Mouse (Mus musculus): Measurements from ENCODE around the gene Ostc.
A peak's percentile ranks its signal among the peaks of the same experiment; 100 is the strongest.

Gene Ostc

DNA sequence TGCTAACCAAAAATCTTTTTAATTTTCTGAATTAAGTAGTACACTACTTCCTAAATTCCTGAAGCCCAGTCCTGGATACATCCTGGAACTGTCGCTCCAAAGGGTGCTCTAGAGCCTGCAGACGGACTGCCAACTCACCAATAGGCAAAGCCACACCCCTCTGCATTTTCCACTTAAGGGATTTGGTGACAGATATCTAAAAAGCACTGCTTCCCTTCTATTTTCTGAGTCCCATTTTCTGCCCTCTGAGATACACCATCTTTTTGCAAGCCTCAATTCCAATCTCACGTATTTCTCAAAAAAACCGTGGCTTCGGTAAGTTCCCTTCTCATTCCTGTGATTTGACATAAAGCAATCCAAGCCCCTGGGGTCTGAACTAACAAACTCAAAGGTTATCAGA is 715 bp downstream of the Ostc start:
- peak in 1 of 2 experiments; percentile 12 for DNase-seq

DNA sequence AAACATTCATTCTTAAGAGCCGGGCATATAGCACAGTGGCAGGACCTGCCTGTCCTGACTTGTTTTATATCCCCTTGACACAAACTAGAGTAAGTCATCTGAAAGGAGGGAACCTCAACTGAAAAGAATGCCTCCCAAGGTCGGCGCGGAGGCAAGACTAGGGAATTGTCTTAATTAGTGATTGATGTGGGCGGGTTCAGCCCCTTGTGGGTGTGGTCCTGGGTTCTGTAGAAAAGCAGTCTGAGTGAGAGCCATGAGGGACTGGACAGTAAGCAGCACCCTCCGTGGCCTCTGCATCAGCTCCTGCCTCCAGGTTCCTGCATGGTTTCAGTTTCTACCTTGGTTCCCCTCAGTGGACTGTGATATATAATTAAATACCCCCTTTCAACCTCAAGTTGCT is 7.0 kb downstream of the Ostc start:
- no peak for DNase-seq

DNA sequence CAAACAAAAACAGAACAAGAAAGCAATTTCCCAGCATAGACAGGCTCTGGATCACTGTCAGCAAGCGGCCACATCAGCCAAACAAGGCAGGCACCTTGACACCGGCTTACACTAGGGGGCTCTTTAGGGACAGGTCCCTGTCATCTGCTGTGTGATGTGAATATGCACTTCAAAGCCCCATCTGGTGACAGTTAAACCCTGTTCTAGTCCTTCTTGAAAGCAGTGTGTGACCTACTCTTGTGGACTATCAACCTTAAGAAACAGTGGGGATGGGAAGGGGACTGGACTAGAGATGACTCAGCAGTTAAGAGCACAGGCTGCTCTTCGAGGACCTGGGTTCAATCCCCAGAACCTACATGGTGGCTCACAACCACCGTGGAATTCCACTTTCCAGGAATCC is 11.6 kb downstream of the Ostc start:
- no peak for DNase-seq

DNA sequence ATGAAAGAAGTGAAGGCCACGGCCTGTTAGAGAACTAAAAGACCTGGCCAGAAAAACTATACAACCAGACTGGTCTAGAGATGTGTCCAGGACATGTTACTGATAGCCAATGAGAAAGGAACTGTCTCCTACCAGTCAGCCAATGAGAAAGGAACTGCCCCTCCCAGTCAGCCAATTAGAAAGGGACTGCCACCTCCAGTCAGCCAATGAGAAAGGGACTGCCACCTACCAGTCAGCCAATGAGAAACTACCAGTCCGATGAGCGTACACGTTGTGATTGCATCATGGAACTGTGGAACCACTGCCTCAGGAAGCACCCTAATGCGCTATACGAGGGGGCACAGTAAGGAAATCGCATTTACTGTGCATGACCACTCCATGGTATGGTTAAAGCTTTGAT is 14.5 kb downstream of the Ostc start:
- DNase-seq: no peak

DNA sequence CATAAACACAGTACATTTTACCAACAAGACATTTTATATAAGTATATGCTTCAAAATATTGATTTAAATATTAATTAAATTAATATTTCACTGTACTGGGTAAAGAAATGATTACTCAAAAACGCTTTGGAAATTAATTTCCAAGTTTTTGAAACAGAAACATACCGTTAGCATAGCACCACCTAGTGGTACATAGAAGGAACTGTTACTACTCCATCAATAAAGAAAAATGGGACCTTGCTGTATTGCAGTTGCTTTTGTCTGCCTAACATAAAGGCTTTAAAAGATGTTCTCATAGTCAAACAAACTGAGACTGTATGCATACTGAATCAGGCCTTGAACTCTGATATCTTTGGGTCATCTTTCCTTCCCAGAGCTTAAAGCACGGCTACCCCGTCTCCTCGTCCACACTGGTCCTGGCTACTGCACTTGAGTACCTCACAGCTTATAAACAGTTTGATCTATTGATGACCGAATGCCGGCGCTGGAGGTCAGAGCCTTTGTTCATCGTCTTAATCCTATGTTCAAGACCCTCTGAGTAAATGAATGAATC is 15.1 kb downstream of the Ostc start:
- DNase-seq: no peak

DNA sequence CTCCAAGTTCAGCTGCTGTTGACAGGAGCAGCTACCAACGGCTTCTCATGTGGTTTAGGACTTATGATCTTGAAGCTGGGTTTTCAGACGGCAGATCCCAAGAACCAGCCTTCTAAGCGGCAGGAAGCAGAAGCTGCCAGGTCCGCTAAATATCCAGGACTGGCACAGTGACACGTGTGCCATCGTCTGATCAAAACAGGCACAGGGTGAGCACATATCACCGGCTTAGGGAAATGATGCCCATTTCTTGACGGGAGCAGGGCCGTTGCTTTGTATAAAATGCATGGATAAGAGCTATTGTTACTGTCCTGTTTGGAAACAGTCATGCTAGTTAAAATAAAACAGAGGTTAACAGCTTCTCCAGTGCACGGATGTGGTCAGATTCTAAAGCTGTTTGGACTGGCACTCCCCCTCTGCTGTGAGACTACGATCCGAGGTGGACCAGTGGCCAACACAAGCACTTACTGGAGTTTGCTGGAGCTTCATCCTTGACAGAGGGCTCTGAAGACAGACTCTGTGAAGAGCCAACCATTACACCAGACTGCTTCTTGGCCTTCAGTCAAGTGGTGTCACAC is 17.6 kb downstream of the Ostc start:
- no peak for DNase-seq

DNA sequence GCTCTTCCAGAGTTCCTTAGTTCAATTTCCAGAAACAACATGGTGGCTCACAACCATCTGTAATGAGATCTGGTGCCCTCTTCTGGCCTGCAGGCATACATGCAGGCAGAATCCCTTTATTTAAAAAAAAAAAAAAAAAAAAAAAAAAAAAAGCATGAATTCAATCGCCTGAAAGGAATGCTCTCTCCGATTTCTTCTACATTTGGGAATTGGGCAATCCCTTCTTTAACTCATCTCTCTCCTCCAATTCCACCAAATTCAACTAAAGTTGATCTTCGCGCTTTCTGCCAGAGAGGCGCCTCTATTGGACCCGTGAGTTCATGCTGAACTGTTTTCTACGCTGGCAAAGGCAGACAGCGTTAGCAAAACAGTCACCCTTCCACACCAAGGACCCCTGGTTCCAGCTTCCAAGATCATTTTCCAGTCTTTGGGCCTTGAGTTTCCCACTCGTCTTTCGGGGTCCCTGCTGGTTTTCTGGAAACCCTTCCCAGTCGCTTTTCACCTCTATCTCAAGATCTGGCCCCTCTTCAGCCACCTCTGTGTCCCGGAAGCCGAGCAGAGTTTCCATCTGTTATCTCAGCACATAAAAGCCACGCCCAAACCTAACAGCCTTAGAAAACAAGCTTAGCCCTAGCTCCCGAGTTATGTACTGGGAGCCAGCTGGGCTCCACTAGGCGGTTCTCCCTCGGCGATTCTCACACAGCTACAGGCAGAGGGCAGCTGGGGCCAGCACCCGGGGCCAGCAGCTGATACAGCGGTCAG is 18.2 kb downstream of the Ostc start:
- peak; percentile 27 to 42 for DNase-seq

DNA sequence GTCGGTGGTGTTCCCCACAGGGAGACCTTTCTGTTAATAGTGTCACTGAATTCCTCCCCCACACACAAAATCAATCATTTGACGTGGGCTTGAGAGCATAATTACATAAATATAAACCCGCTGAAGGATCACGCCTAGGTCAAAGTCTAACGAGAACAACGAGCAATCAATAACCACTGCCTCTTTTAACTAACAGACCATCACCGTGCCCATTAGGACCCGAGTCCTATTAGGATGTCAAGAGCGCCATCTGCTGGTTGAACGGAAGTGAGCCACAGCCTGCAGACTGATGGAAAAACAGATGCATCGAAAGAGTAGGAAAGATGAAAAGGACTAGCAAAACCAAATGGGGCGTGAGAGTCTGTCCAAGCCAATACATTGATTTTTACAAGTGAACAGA is 19.6 kb downstream of the Ostc start:
- peak; percentile 25 to 49 for DNase-seq

DNA sequence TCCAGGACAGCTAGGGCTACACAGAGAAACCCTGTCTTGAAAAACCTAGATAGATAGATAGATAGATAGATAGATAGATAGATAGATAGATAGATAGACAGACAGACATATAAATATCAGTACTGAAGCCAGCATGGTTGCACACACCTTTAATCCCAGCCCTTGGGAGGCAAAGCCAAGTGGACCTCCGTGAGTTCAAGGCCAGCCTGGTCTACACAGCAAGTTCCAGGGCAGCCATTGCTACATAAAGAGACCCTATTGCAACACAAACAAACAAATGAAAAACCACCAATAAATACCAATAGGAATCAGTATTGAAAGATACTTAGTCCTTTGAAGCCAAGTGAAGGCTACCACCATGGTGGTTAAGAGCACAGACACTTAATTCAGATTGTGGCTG is 22.2 kb downstream of the Ostc start:
- DNase-seq: no peak

DNA sequence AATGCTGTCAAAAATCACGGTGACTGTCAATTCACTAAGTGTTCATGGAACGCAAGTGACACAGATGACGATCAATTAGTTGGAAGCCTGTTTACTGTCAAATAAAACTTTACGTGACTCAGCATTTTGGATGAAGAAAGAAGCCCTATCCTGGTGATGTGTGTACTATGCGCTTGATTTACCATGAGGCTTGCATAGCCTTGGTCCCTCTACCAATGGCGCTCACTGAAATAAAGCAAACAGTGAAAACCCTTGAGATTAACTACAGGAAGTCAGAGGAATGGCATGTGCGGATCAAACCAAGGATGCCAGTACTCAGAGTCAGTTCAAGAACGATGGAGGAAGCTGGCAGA is 24.3 kb downstream of the Ostc start:
- DNase-seq: no peak

DNA sequence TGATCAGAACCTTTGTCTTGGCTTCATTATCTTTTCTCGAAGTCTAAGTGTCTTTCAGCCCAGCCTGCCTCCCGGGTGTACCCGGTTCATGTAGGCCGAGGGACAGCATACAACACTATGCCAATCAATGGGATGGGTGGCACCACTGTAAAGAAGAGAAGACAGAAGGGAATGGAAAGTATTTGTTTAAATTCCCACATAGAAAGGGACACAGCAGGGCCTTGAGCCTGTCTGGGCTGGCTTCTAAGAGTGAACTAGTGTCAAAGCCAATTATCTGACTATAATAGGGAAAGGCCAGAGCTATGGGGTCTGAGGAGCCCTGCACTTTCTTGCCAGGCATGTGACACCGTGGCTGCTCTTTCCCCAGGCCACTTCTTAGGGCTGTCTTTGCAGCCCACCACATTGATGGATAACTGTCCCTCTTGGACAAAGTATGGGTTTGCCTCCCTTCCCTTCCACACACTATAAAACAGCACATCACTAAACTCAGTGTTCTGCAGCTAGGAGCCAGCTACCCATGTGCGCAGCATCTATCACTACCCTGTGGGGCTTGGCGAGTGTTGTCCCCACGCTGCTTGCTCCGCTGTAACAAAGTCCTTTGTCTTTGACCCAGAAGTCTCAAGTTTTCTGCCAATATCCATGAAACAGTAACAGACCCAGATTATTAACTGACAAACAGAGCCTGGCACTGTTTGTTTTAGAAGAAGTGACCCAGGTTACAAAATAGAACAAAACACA is 24.8 kb downstream of the Ostc start:
- DNase-seq: no peak

DNA sequence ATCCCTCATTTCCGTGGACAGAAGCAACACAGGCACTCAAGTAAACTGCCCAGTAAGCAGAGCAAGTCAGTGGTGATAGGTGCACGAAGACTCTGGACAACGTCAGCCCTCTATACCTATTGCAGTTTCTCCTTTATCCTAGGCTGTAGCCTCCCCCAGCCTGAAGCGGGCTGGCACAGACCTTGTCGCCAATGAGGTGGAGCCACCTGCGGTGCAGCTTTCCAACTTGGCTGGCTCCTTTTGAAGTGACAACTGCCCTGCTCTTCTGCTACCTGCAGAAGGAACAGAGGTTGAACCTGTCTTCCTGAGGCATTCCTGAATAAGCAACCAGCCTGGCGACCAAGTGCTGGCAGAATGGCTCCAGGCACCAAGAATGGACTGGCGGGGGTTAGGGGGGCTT is 25.4 kb downstream of the Ostc start:
- no peak for DNase-seq

DNA sequence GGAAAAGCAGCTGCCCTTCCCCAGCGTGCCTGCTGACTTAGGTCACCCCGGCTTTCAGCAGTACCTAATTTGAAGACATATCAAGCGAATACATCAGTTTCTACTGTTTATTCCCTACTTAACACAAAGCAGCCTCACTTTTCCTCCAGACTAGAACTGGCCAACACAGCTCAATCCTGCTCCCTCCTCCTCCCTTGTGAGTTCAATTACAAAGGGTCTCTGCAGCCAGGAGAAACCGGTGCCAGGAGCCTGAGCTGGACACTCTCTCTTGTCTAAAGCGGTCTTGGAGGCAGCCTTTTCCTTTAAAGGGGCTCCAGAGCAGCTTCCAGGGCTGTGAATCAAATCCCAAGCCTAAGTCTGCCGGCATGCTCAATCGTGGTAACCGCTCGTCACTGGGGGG is 27.1 kb downstream of the Ostc start:
- DNase-seq: no peak

DNA sequence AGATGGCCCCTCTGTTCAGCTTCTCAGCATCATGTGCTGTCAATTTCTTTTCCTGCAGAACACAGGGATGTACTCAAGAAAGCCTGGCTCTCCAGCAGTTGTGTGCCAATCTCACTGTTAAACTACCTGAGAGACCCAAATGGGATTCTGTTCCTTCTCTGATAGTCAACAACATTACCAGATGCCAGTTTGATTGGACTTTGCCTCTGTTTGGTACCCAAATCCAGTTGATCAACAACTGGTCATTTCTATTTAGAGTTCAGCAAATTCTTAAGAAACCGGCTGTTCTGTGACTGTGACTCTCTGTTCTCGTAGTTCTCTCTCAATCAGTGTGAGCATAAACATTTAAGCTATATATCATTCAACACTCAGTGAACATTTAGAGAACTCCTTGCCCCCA is 28.0 kb downstream of the Ostc start:
- DNase-seq: no peak

DNA sequence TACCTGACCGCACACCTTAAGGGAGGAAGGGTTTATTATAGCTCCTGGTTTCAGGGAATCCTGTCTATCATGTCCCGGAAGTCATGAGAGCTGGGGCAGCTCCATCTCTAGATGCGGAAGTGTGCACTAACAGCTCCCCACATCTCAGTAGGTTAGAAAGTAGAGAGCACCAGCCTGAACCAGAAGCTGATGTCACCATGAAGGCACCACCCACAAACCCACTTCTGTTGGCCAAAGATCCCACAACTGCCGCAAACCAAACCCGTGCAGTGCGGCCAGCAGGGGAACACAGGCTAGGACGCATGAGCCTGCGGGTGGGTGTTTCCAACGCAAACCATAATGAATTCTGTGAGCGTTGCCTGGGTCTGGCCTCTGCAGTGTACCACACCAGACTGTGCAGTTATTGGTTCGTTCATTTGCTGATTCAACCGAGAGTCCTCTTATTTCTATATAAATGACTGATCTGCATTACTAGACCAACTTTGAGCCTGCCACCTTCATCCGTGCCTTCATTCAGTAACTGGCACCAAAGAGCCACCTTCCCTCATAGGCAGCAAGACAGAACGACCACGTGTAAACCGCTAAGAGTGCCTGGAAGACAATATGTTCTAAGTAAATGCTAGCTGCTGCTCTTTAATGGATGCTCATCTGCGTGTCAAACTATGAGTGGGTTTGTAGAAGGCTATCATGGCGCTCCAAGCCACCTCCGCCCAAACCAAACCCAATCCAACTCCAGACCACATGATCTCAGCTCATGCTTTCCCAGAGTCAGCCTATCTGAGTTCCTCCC is 31.4 kb downstream of the Ostc start:
- no peak for DNase-seq

DNA sequence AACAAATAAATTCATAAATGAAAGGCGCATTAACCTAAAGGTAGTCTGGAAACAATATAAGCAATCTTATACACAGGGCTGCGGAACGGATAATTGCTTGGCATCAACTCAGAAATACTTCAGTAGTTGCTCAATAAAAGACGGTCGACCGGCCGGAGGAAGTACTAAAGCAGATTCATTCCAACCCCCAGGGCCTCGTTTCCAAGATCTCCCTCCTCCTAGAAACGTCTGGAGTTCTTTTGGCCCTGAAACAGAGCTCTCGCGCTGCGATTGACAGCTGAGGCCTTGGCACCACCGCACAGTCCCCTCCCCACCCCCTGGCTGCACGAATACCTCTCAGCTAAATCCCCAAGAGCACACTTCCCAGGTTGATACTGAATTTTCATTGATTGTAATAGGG is 38.0 kb downstream of the Ostc start:
- DNase-seq: no peak

DNA sequence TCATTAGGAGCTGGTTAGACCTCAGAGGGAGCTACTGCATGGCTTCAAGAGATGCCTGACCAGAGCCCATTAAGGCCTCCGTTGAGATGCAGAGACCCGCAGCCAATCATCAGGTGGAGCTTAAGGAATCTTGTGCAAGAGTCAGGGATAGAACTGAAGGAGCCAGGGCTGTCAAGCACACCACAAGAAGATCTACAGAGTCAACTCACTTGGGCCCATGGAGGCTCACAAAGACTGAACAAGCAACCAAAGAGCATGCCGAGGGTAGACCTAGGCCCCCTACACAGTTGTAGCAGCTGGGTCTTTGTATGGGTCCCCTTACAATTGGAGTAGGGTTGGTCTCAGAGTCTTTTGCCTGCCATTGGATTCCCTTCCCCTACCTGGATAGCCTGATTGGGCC is 46.7 kb downstream of the Ostc start:
- no peak for DNase-seq

DNA sequence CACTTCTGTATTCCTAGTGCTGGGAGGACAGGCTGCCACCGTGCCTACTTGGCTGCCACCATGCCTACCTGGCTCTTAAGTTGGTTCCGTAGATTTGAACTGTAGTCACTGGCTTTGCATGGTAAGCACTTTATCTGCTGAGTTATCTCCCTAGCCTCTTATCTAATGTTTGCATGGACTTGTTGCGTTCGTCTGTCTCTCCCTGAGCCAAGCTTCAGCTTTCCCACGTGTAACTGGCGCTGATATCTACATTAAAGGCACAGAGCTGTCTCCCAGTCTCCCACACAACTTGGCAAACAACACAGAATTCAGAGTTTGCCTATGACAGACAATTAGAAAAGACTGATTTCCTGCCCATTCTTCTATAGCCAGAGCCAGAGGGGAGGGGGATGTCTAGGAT is 48.6 kb downstream of the Ostc start:
- DNase-seq: no peak

DNA sequence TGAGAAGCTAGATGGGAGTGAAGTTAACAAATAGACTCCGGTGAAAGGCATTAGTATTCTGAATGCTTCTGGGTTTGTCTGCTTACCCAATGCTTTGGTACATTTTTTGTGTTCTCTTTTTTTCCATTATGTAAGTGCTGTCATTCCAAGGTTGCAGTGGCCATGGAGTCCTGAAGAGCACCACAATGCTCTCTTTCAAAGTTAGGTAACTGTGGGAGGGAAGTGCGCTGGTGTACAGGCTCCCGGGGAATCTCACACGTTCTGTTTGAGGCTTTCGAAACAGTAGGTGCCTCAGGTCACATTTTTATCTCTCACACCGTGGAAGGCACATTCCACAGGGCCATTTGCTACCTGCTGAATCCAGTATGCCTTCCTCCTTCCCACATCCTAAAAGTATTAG is 59.7 kb downstream of the Ostc start:
- no peak for DNase-seq

DNA sequence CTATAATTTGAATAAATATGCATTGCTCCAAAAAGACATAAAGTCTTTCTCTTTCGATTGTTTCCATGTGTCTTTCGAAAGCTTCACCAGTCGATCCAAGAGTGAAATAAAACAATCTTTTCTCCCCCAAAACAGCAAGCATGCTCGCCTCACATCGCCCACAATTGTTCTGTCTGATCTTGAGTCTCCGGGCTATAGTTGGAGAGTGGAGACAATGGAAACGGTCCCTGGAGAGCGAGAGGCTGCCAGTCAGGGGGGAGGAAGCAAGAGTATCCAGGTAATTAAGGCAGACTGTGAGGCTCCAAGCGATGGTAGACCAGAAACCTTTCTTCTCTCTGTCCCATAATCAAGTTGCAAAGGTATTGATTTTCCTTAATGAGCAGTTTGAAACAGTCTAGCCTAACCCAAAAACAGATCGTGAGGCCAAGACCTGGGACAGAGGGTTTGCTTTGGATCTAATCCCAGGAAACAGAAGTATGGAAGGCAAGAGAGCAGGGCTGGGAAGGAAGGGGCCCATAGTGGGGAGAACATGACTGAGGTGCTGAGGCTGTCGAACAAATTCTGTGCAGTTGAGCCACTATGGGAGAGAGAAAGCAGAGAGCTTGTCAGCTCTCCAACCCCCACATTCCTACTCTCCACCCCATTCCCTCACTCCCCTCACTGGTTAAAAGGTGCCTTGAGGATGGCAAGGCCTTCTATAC is 63.0 kb downstream of the Ostc start:
- no peak for DNase-seq
